Mouse (Mus musculus): ENCODE results near the gene Zmat3. TPM values are rescaled to one million over a fixed set of nuclear protein-coding genes. Genes with fewer than 3 reads are reported as not detected.

The Zmat3 gene
- polyA plus RNA-seq (2012; rRNA removed; ENCODE audit: low replicate concordance): 2.7 and 4.8 TPM in 2 replicates

DNA sequence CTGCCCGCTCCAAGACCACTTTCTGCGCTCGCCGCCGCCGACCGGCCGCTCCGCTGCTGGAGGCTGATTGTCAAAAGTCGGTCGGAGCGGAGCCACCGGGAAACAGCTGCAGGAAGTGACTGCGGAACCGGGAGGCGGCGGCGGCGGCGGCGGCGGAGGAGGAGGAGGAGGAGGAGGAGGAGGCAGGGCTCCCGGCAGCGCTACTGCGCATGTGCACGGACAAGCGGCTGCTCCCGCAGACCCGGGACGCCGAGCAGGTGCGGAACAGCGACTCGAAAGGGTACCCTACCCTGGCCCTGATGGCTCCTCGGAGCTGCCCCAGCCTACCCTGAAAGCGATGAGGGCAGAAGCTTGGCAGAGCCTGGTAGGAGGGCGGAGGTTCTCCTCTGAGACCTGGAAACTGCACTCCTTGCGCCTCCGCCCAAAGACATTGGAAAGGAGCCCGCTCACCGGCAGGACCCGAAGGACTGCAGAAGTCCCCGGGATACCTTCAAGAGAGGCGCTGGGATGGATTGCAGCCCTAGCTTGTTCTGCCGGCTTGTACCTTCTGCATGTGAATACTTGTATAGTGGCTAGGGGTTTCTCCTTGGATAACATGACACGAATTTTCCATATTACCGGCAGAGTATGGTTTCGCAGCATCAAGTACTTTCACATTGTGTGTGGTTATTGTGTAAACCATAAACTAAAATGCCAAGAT, at the start of gene Zmat3:
TSS of gene Zmat3 (minus strand) at position 469 of the 700 bp plus-strand sequence.

DNA sequence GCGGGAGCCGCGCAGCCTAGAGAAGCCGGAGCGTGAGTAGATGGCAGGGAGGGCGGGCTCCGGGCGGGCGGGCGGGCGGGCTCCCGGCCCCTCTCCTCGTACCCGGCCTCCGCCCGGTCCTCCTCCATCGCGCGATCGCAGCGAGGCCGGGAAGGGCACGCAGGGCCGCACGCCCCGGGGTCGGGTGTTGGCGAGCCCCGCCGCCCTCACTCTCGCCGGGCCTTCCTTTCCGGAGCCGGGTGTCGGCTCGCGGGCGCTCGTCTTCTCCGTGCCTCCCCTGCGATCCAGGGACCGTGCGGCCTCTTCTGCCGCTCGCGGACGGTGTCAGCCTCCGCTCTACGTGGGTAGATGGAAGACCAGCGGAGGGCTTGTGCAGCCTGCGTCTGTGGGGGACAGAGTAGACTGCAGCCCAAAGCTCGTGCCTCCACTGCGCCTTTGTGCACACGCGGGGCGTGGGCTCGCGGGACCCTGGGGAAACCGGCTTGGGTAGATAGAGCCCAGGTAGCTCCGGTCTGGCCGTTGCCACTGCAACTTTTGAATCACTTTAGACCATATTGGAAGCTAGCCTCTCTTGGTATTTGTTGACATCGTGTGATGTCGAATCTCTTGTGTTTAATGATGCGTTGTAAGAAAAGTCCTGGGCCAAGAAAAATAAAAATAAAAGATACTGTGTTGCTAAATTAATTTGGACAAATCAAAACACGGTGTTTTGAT, 31.8 kb upstream of the Zmat3 start, which contains the start of gene Pik3ca:
TSS of gene Pik3ca (plus strand) at position 211 of the 714 bp plus-strand sequence.

Other genes starting within 250 kb of the Zmat3 start
- gene Pik3ca, start 31.7 kb upstream of the Zmat3 start, polyA plus RNA-seq (2012; rRNA removed; ENCODE audit: low replicate concordance): 0.62 and 0.65 TPM in 2 replicates
- gene Kcnmb3, start 126.2 kb upstream of the Zmat3 start, polyA plus RNA-seq (2012; rRNA removed; ENCODE audit: low replicate concordance): not detected in 2 replicates
- gene Zfp639, start 144.2 kb upstream of the Zmat3 start, polyA plus RNA-seq (2012; rRNA removed; ENCODE audit: low replicate concordance): 8.9 and 9.2 TPM in 2 replicates
- 2.9 and 4.0 TPM in 2 replicates for gene Mfn1, start 163.5 kb upstream of the Zmat3 start, polyA plus RNA-seq (2012; rRNA removed; ENCODE audit: low replicate concordance)